Mouse (Mus musculus) liver, adult (tissue): ENCODE results near the gene Fzr1.

Experiments
- GATA4 ChIP-seq: IDR thresholded peaks from 2 replicates; pipeline ENCODE4 v1.6.1; 2014; ENCODE audit warnings: mild to moderate bottlenecking, low read length; ENCODE audit not compliant: insufficient replicate concordance

The Fzr1 gene

DNA sequence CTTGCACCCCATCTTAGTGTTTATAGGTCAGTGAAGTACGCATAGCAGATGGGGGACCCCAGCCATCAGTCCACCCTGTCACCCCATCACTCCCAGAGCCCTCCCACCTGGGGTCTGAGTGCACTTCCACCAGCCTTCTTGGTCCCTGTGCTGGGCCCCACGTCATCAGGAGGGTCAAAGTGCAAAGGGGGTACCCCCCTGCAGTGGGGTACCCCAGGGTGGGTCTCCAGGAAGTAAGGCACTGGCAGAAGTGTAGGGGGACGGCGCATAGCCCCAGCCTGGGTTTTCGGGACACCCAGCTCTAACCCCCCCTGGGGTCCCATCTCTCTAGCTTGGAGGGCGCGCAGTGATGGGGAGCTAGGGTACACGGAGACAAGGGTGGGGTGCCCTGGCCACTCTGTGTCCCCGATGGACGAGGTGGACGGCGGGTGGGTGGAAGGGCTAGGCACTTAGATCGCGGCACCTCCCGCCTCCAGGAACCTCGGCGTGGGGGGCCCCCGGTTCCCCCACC, 21.5 kb upstream of the Fzr1 start:
- no peak for TF ChIP-seq GATA4

DNA sequence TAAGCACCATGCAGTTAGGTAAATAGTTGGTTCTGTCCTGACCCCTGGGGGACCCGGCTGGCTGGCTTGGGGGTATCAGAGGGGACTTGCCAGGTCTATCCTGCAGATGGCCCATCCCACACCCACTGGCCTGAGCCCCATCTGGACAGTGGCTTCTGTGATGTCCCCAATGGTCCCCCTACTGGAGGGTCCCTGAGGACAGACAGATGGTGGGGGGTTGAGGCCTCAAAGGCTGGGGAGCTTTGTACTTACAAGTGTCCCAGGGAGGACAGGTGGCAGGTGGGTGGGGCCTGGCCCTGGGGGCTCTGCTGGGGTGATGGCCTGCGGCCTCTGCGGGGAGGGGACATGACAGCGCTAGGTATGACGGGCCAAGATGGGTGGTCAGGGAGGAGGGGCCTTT, 21.0 kb upstream of the Fzr1 start:
- TF ChIP-seq GATA4: no peak

DNA sequence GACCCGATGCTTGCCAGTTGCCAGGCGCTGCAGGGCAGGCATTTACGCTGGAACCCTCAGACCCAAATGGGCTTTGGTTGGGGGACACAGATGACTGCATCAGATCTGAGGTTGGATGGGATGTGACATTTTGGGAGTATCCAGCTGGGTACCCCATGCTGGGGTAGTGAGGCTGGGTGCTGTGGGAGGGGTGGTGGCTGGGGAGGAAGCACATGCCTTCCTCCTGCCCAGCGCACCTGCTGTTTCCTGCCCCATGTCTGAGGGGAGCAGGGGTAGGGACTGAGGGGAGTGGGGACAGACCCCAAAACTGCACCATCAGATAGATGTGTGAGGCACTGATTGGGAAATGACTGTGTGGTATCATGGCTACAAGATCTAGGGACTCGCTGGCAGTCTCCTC, 18.4 kb upstream of the Fzr1 start:
- no peak for TF ChIP-seq GATA4

DNA sequence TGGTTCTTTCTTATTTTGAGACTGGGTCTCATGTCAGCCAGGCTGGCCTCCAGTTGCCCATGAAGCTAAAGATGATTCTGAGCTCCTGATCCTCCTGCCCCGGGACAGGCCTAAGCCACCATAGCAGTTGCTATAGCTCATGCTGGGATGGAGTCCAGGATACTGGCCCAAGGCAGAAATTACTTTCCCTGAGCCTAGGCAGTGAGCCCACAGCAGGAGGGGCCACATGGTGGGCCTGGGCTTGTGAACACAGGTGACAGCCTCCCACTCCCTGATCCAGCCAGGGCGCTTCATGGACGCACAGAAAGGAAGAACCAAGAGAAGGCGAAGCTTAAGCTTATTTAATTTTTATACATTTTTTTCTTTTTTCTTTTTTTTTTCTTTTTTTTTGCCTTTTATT, 17.5 kb upstream of the Fzr1 start:
- TF ChIP-seq GATA4: no peak

DNA sequence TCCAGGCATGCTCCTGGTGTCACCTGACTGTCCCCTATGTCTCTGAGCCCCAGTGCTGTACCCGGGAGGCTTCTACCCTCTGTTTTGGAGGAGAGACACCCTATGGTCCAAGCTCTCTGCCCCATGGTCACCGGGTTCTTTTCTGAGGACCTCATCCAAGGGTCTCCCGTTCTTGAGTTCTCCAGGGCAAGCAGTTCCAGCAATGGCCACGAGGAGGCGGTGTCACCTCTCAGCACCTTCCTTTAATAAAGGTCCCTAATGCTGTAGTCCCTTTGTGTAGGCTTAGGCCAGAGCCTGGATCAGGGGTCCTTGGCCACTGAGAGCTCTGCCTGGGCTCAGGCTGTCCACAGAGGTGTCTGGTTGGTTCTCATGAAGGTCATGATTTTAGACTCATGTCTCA, 16.8 kb upstream of the Fzr1 start:
- TF ChIP-seq GATA4: no peak

DNA sequence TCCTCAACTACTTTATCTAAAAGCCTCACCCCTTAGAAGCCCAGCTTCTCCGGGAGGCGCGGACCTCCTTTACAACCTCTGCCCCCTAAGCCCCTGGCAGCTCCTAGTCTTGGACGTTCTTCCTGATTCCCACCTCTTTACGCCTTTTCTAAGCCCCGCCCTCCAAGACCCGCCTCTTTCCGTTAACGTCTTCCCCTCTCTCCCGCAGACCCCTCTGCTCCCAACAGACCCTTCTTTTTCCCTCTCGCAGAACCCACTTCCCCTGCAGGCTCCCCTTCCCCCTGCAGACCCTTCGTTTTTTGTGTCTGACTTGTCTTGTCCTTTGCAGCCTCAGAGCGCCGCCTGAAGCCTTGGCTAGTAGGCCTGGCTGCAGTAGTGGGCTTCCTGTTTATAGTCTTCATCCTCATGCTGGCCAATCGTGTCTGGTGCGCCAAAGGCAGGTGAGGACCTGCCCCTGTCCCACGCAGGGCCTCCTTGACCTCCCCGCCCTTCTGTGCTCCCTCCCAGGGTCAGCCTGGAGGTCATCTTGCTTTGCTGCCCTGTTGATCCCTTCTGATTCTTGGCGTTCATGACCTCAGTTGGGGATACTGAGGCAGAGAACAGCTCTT, 15.2 kb upstream of the Fzr1 start:
- no peak for TF ChIP-seq GATA4

DNA sequence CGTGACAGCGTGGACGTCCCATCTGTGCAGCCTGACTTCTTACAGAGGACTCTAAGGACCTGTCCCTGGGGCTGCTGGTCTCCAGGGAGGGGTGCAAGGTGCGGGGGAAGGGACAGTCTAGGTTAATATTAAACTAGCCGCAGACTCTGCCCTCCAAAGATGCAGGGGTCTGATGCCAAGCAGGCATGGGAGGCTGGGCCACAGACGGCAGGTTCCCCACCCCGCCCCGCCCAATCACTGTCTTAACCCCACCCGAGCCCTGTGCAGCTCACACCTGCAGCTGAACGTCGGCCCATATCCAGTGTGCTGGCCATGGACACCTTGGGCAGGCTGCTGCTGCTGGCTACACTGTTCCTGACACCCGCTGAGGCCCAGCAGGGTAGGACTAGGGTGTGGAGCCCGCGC, 14.5 kb upstream of the Fzr1 start, which contains the start of gene Smim24:
Gene Smim24, plus strand, starts transcription at position 271 of the 405 bp plus-strand sequence.
- TF ChIP-seq GATA4: no peak

DNA sequence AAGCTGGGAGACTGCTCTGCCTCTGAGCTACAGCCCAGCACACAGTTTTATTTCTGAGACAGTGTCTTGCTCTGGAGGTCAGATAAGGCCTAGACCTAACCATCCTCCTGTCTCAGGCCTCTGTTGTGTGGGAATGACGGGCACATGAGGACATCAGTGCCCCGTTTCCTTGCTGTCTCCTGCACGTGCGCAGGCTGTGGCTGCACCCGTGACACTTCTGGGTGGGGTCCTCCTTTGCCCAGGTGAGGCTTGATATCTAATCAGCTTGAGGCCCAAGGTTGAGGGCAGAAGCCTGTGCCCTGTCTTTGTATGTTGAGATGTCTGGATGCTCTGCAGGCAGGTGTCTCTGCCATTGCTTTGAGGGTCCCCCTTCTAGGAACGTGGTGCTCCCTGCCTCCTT, 14.0 kb upstream of the Fzr1 start:
- TF ChIP-seq GATA4: no peak

DNA sequence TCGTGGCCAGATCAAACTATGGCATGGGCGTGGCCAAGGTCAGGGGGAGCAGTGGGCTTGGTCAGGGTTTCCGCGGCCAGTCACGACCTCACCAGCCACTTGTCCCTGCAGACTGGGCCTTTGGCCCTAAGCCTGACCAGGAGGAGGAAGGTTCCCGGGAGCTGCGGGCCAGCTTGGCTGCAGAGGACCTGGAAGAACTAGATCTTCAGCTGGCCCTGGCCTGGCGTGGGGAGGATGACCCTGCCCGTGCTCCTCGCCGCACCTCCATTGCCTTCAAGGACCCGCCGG, 12.3 kb upstream of the Fzr1 start:
- no peak for TF ChIP-seq GATA4

DNA sequence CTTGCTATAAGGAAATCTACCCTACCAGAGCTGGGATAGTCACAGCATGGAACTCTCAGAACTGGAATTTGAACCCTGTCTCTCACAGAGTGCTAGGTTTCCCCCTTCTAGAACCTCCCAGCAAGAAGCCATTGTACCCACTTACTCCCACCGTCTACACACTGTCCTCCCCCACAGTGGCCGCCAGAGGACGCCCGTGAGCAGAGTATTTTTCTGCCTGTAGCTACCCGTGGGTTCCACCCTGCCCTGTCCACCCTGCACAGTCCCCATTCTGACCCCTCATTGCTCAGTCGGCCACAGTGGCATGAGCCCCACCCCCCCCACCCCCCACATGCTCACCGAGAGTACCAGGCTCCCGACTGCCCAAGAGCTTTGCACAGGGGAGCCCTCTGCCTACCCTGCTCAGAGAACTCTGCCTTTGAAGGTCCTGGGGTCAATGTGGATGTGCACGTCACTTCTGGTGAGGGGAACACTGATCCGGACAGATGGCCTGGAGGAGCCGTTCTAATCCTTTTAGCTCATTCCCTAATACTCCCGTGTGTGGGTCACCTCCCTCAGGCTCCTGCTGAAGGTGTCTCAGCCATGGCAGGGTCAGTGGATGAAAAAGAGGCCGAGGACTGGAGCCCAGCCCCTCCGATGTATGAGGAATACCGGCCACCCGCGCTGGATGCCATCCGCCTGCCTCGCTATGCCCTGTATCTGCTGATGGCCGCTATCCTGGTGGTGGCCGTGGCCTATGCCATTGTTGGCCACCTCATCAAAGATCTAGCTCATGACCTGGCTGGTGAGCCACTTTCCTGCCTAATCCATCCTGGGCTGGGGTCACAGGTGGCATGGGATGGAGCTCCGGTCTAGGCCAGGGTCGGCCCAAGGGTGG, 11.7 kb upstream of the Fzr1 start:
- no peak for TF ChIP-seq GATA4

DNA sequence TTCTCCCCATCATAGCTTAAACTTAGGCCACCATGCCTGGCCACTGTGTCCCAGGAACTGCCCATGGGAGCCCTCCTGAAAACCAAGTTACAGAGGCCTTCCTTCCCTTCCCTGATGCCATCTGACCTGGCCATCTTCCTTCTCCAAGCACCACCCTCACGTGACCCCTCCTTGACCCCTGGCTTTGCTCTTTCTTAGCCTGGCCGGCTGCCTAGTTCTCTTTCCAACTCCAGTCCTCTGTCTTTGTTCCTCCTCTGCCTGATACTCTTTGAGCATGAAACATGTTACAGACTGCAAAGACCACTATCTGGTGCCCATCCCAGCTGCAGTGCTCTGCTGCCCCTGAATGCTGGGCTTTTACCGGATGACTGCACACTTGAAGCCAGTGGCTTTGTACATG, 11.1 kb upstream of the Fzr1 start:
- no peak for TF ChIP-seq GATA4

DNA sequence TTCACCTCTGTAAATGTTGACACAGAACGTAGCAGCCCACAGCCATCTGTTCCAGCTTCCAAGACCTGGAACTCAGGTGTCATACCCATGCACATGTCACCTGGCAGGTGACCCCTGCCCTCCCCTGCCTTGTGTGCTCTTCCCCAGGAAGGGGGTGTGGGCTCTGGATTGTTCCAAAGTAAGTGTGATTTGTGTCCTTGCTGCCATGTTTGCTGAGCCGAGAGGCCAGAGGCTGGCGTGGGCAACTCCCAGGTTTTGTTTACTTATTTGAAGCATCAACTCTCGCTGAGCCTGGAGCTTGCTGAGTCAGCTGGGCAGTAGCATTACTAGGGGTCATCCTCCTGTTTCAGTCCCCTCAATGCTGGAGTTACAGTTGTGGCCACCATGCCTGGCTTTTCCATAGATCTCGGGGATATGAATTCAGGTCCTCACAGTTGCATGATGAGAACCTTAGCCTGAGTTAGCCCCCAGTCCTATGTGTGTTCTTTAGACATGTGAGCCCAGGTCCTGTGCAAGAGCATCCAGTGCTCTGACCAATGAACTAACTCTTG, 10.3 kb upstream of the Fzr1 start, which contains the start of gene Gm48552:
Gene Gm48552, plus strand, starts transcription at position 501 of the 551 bp plus-strand sequence.
- TF ChIP-seq GATA4: no peak

DNA sequence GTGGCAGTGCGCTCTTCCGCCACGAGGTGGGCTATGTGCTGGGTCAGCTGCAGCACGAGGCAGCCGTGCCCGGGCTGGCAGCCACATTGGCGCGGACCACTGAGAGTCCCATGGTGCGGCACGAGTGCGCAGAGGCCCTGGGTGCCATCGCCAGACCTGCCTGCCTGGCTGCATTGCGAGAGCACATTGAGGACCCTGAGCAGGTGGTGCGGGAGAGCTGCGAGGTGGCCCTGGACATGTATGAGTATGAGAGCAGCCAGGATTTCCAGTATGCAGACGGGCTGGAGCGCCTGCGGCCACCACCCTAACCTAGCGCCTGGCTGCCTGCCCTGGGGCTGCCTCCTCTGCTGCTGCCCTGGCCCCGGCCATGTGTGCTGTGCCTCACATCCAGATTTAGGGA, 9.4 kb upstream of the Fzr1 start:
- no peak for TF ChIP-seq GATA4

DNA sequence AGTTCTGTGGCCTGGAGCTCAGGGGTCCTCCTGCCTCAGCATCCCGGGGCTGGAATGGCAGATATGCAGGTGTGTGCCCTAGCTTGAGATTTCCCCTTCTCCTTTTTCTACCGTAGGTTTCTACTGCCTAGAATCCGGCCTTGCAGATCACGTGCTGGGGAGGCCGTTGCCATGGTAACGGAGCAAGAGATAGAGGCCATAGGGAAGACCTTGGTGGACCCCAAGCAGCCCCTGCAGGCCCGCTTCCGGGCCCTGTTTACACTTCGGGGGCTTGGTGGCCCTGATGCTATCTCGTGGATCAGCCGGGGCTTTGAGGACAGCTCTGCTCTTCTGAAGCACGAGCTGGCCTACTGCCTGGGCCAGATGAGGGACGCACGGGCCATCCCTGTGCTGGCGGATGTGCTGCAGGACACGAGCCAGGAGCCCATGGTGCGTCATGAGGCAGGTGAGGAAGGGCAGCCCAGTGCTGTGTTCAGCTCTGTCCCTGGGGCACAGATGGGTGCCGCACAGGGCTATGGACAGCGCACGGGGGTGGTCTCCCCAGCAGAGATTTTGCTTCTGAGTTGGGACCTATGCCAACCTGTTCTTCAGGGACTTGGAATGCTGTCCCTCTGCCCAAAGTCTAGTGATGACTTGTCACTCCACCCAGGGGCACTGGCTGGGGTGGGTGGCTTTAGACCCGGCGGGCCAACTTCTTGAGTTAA, 7.4 kb upstream of the Fzr1 start:
- no peak for TF ChIP-seq GATA4

DNA sequence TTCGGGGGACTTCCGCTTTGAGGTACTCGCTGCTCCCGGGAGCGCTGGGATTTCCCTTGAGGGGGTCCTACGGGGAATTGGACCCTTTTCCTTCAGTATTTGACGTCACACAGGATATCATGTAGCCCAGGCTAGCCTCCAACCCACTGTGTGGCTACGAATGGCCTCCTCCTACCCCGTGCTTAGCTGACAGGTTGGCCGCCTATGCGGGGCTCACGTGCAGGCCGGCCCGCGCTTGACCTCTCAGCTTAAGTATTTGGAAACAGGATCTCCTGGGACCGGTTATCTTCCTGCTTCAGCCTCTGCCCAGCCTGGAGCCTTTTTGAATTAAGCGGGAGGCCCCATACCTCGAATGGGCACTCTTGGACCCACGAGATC, 6.3 kb upstream of the Fzr1 start:
- TF ChIP-seq GATA4: no peak
